Mouse (Mus musculus): ENCODE results near the gene Mef2c. TPM values are rescaled to one million over a fixed set of nuclear protein-coding genes. Genes with fewer than 3 reads are reported as not detected.
A peak's percentile ranks its signal among the peaks of the same experiment; 100 is the strongest.

The Mef2c gene
- polyA plus RNA-seq, 1 experiment: 16.7 TPM

DNA sequence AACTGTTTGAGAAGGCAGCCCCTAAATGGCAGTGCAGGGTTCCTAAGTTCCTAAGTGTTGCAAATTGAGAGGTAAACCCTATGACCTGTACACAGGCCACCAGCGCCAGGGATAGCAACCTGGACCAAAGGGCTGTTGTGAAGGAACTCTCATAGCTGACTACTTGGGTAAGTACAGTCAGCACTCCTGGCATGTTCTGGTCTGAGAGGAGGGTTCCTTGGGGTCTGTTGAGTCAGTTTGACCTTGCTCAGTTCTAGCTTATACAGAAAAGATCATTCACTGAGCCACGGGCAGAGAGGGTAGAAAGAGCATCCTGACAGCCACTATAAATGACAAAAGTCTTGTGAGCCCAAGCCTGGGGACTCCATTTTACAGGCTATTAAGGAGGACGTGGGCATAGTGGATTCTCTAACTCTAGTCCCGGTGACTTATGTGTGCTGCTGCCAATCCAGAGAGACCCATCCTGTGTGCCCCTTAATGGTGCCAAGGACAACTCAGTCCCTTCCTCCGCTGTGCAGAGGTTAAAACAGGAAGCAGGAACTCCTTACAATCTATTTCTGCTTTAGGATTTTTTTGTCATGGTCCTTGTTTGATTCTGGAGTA, 209.0 kb downstream of the Mef2c start:
- TF ChIP-seq CTCF (IDR thresholded peaks at IDR 0.05; ENCODE audit: borderline replicate concordance, insufficient read depth, low read depth, low read length) (no peak), POLR2A (IDR thresholded peaks at IDR 0.05; ENCODE audit: borderline replicate concordance, insufficient read depth, low read length) (no peak)
- Histone ChIP-seq H3K4me1 (ENCODE audit: control insufficient read depth, insufficient read depth, low read length) (peaks cover 8% of the 10 kb centered on the region; the same call in 1 of the 2 replicates), H3K27me3 (ENCODE audit: control insufficient read depth, insufficient read depth, low read length) (no peaks in the 10 kb centered on the region), H3K4me3 (replicated peaks; ENCODE audit: insufficient read depth, low read depth, low read length) (peak overlapping the region; percentile 48), H3K27ac (ENCODE audit: insufficient read depth, low read length) (peak overlapping the region; percentile 48)
- WGBS: 22% methylated on average over 5 of the region's 5 CpGs
- DNase-seq: peak in 1 of 2 experiments; percentile 49

DNA sequence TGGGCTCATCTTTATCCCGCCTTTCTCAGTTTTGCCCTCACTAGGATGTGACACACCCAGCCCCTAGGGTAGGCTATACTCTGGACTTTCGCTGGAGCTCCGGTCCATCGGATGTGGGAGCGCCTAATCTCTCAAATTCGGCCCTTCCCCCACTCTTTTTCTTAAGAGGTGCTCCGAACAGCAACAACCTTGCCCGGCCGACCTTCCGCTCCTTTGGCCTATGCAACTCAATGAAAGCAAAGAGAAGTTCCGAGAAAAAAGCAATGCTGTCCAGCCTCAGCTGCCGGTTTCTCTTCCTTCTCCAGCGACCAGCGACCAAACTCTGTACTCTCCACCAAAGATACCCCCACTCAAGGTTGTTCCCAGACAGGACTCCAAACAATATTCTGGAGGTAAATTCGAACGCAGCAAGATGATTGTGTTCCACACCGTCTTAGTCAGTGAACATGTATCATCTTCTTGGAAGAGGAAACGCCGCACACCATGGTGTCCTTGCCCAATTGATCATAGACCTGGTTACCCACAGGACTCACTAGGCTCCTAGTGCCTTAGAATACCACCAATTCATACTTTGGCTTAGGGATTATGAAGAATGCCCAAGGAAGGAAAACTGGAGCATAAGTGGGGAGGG, 209.9 kb downstream of the Mef2c start:
- DNase-seq: peak; percentile 67 to 71
- TF ChIP-seq POLR2A (IDR thresholded peaks at IDR 0.05; ENCODE audit: borderline replicate concordance, insufficient read depth, low read length): no peak
- TF ChIP-seq CTCF (IDR thresholded peaks at IDR 0.05; ENCODE audit: borderline replicate concordance, insufficient read depth, low read depth, low read length): no peak
- 4% methylated on average over 19 of the region's 19 CpGs for WGBS
- Histone ChIP-seq H3K27me3 (ENCODE audit: control insufficient read depth, insufficient read depth, low read length) (no peaks in the 10 kb centered on the region), H3K27ac (ENCODE audit: insufficient read depth, low read length) (peak overlapping the region; percentile 95), H3K4me1 (ENCODE audit: control insufficient read depth, insufficient read depth, low read length) (peaks cover 12% of the 10 kb centered on the region; the same call in 1 of the 2 replicates), H3K4me3 (replicated peaks; ENCODE audit: insufficient read depth, low read depth, low read length) (peak overlapping the region; percentile 63)

DNA sequence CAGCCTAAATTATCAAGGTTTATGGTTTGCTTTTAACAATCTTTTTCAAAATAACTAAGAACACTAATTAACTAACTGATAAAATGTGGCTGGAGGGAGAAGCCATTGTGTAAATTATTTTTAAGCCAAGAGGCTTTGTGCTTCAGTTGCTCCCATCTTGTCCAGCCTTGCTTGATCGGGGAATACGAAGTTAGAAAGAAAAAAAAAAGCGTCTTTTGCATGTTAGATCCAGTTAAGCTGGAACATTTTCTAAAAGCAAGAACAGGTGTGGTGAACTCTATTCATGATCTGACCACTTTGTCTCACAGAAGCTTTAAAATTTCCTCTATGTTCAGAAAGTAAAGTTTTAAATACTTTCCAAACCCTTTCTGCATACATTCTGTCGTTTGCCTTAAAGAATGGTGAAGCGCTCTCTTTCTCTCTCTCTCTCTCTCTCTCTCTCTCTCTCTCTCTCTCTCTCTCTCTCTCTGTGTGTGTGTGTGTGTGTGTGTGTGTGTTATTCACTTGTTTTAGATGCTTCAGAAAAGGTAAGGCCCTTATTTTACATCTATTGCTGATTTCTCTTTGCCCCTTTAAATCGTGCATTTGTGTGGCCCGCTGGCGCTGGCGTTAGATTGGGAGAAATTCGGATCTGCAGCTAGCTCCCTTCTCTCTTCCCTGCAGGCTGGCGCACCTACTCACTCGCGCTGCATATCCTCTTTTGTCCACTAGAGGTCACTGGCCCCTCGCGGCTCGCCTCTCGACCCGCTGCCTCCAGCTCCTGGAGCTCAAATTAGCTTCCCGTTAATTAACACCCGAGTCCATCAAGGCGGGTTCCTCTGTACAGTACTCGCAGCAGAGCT, 210.9 kb downstream of the Mef2c start:
- H3K4me1 ChIP-seq (ENCODE audit: control insufficient read depth, insufficient read depth, low read length): peaks cover 12% of the 10 kb centered on the region; the same call in 1 of the 2 replicates
- H3K4me3 ChIP-seq (replicated peaks; ENCODE audit: insufficient read depth, low read depth, low read length): peak overlapping the region; percentile 98
- peak; percentile 98 to 99 for DNase-seq
- TF ChIP-seq POLR2A (IDR thresholded peaks at IDR 0.05; ENCODE audit: borderline replicate concordance, insufficient read depth, low read length): no peak
- peak; percentile 98 for TF ChIP-seq CTCF (IDR thresholded peaks at IDR 0.05; ENCODE audit: borderline replicate concordance, insufficient read depth, low read depth, low read length)
- WGBS: 4% methylated on average over 22 of the region's 22 CpGs
- H3K27ac ChIP-seq (ENCODE audit: insufficient read depth, low read length): peak overlapping the region; percentile 99
- no peaks in the 10 kb centered on the region for H3K27me3 ChIP-seq (ENCODE audit: control insufficient read depth, insufficient read depth, low read length)

DNA sequence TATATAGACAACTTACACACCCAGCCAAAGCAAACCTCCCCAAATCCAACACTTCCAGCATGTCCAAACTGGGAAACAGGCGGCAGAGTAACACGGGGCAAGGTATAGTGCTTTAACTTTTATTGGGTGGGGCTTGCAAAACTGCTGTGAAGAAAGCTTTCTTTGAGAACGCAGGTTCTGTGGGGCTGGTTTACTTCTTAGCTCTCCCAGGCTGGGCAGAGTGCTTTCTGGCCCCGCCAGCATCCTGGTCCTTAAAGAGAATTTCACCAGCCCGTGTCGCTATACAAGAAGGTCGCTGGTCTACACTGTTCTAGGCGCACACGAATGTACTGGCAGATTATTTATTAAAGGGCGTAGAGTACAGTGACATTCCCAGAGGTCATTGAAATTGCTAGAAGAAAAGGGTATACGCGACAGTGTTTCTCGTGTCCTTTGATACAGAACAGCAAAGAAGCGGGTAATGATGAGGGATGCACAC, 211.5 kb downstream of the Mef2c start:
- Histone ChIP-seq H3K4me3 (replicated peaks; ENCODE audit: insufficient read depth, low read depth, low read length) (peak overlapping the region; percentile 98), H3K4me1 (ENCODE audit: control insufficient read depth, insufficient read depth, low read length) (peaks cover 12% of the 10 kb centered on the region; the same call in 1 of the 2 replicates), H3K27ac (ENCODE audit: insufficient read depth, low read length) (peak overlapping the region; percentile 99), H3K27me3 (ENCODE audit: control insufficient read depth, insufficient read depth, low read length) (no peaks in the 10 kb centered on the region)
- DNase-seq: no peak
- under 1% methylated on average over 14 of the region's 14 CpGs for WGBS
- TF ChIP-seq POLR2A (IDR thresholded peaks at IDR 0.05; ENCODE audit: borderline replicate concordance, insufficient read depth, low read length): peak; percentile 82; the same call in 1 of the 2 replicates
- TF ChIP-seq CTCF (IDR thresholded peaks at IDR 0.05; ENCODE audit: borderline replicate concordance, insufficient read depth, low read depth, low read length): no peak

DNA sequence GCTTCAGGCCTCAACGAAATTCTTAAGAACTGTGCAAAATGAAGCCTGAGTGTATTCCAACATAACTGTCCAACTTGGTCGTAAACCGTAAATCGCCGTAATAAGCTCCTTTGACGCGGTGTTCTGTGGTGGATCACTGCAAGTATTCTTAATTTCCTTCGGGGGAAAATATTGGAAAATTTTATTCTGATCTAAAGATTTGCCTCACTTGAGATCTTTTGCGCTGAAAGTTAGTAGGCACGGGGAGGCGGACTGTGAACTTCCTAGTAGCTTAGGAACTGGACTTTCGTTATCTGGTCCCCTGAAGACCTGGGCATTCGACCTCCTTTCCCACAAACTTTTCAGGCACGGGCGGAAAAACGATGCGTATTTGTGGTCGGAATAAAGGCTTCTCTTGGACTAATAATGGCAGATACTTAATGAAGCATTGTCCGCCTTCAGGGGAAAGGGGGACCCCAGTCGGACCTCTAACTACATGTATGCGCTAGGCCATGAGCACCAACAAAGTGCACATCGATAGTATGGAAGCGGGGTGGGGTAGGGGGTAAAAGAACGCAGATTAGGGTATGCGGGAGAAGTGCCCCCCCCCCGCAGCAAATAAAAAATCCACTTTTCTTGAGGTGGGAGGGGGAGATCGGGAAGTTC, 212.3 kb downstream of the Mef2c start:
- Histone ChIP-seq H3K4me1 (ENCODE audit: control insufficient read depth, insufficient read depth, low read length) (peaks cover 12% of the 10 kb centered on the region; the same call in 1 of the 2 replicates), H3K27ac (ENCODE audit: insufficient read depth, low read length) (peak overlapping the region; percentile 99), H3K4me3 (replicated peaks; ENCODE audit: insufficient read depth, low read depth, low read length) (peak overlapping the region; percentile 98), H3K27me3 (ENCODE audit: control insufficient read depth, insufficient read depth, low read length) (no peaks in the 10 kb centered on the region)
- TF ChIP-seq POLR2A (IDR thresholded peaks at IDR 0.05; ENCODE audit: borderline replicate concordance, insufficient read depth, low read length): no peak
- TF ChIP-seq CTCF (IDR thresholded peaks at IDR 0.05; ENCODE audit: borderline replicate concordance, insufficient read depth, low read depth, low read length): no peak
- DNase-seq: peak; percentile 49 to 68
- 2% methylated on average over 27 of the region's 27 CpGs for WGBS
